Mouse (Mus musculus) midbrain, embryonic 16.5 days (tissue): Measurements from ENCODE around the gene Gabpb2. TPM values are rescaled to one million over a fixed set of nuclear protein-coding genes. Genes with fewer than 3 reads are reported as not detected.
"Not testable (repeated sequence)": the region's sequence is repeated elsewhere in the genome, so short reads cannot be mapped to it uniquely, and the experiment has no call there.

ENCODE experiments used
- ATAC-seq: fragments of 200-750 bp; cut with Nextera tagmentation; 2 replicates; pipeline ENCODE4 v1.8.0; 2017; ENCODE audit warnings: moderate TSS enrichment
- H3K27ac ChIP-seq: fragments of 300-500 bp; sonication (generic); 2 replicates; pipeline ENCODE4 v1.5.1; 2014; ENCODE audit warnings: mild to moderate bottlenecking, low read length, mixed read lengths
- H3K27me3 ChIP-seq: fragments of 300-500 bp; sonication (generic); 2 replicates; pipeline ENCODE4 v1.6.1; 2014; ENCODE audit warnings: low read depth, low read length, mixed read lengths; ENCODE audit not compliant: control insufficient read depth, insufficient read depth
- H3K36me3 ChIP-seq: fragments of 300-500 bp; sonication (generic); 2 replicates; pipeline ENCODE4 v1.6.1; 2014; ENCODE audit warnings: mild to moderate bottlenecking, low read length, moderate library complexity, mixed read lengths; ENCODE audit not compliant: control insufficient read depth, insufficient read depth
- H3K4me1 ChIP-seq: fragments of 300-500 bp; sonication (generic); 2 replicates; pipeline ENCODE4 v1.6.1; 2014; ENCODE audit warnings: mild to moderate bottlenecking, low read length, mixed read lengths; ENCODE audit not compliant: control insufficient read depth, insufficient read depth
- H3K4me2 ChIP-seq: fragments of 300-500 bp; sonication (generic); 2 replicates; pipeline ENCODE4 v1.6.1; 2014; ENCODE audit warnings: mild to moderate bottlenecking, low read length, mixed read lengths
- H3K4me3 ChIP-seq: fragments of 300-500 bp; sonication (generic); 2 replicates; pipeline ENCODE4 v1.5.1; 2014; ENCODE audit warnings: low read depth, mild to moderate bottlenecking, low read length, moderate library complexity, mixed read lengths
- H3K9ac ChIP-seq: fragments of 300-500 bp; sonication (generic); 2 replicates; pipeline ENCODE4 v1.6.1; 2014; ENCODE audit warnings: low read depth, low read length, mixed read lengths
- H3K9me3 ChIP-seq: fragments of 300-500 bp; sonication (generic); replicated peaks from 2 replicates; pipeline ENCODE4 v1.6.1; 2014; ENCODE audit warnings: mild to moderate bottlenecking, low read length, mixed read lengths; ENCODE audit not compliant: control insufficient read depth, poor library complexity, severe bottlenecking
- WGBS: fragments of 180-500 bp; shearing (Covaris S2); extraction: QIAGEN DNeasy Blood & Tissue Kit; methylation state at CpG from one replicate; pipeline ENCODE4 v1.1.7; 2014; 5-methylcytosine and 5-hydroxymethylcytosine counted together
- microRNA-seq: library from miRNA; unstranded; fragments of <30 nt; microRNA quantifications from one replicate; pipeline ENCODE4, GENCODE M21; 2017
- polyA plus RNA-seq: library from polyadenylated mRNA; unstranded; fragments of >200 nt; fragmentation: Nextera tagmentation; extraction: Ambion mirVana; gene quantifications from 2 replicates; pipeline ENCODE4 v1.2.1, GENCODE M21; 2015

The Gabpb2 gene
- polyA plus RNA-seq, 1 experiment from 2014 or later, result 2.4 TPM

DNA sequence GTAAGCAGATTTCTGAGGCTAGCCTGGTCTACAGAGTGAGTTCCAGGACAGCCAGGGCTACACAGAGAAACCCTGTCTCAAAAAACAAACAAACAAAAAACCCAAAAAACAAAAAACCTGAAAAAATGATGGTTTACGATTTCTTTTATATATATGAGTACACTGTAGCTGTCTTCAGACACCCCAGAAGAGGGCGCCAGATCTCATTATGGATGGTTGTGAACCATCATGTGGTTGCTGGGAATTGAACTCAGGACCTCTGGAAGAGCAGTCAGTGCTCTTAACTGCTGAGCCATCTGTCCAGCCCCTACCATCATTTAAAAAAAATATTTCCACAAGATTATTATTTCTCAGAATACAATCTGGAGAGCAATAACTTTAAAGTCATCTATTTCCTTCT, 85.3 kb downstream of the Gabpb2 start:
- not testable (repeated sequence) for H3K4me3 ChIP-seq

More for the DNA sequence above, 85.3 kb downstream of the Gabpb2 start:
- not testable (repeated sequence) for ATAC-seq, H3K9me3 ChIP-seq, H3K27me3 ChIP-seq, H3K36me3 ChIP-seq, H3K9ac ChIP-seq, H3K4me2 ChIP-seq, H3K27ac ChIP-seq
- H3K4me1 ChIP-seq, result peaks cover 20% of the 10 kb centered on the region
- 75% methylated on average over 2 of the region's 2 CpGs for WGBS

Small RNA genes lying within 50 kb of the gene (microRNA-seq; reads per million reads assigned to microRNA genes)
- not detected for gene Mir8099-1

Other genes with a start within 250 kb of the Gabpb2 start
- 21.1 and 22.4 TPM in 2 replicates for gene Pi4kb, start 243.2 kb downstream of the Gabpb2 start, polyA plus RNA-seq
- gene Zfp687, start 202.5 kb downstream of the Gabpb2 start, polyA plus RNA-seq, result 17.6 and 18.7 TPM in 2 replicates
- 253 and 254 TPM in 2 replicates for gene Psmd4, start 175.3 kb downstream of the Gabpb2 start, polyA plus RNA-seq
- gene Pip5k1a, start 111.0 kb downstream of the Gabpb2 start, polyA plus RNA-seq, result 15.0 and 17.0 TPM in 2 replicates
- gene Vps72, start 106.9 kb downstream of the Gabpb2 start, polyA plus RNA-seq, result 170 and 184 TPM in 2 replicates
- 1.1 TPM in 2 replicates for gene Tmod4, start 93.4 kb downstream of the Gabpb2 start, polyA plus RNA-seq
- 79.5 and 79.8 TPM in 2 replicates for gene Scnm1, start 83.9 kb downstream of the Gabpb2 start, polyA plus RNA-seq
- 53.8 and 57.6 TPM in 2 replicates for gene Lysmd1, start 83.8 kb downstream of the Gabpb2 start, polyA plus RNA-seq
- 2.6 and 3.2 TPM in 2 replicates for gene Tnfaip8l2, start 75.6 kb downstream of the Gabpb2 start, polyA plus RNA-seq
- gene Sema6c, start 57.5 kb downstream of the Gabpb2 start, polyA plus RNA-seq, result 18.9 and 20.9 TPM in 2 replicates
- gene Cdc42se1, start 10.8 kb upstream of the Gabpb2 start, polyA plus RNA-seq, result 46.6 and 50.9 TPM in 2 replicates
- gene Mllt11, start 14.3 kb upstream of the Gabpb2 start, polyA plus RNA-seq, result 336 and 438 TPM in 2 replicates
- 0.21 and 0.24 TPM in 2 replicates for gene Gm128, start 23.7 kb upstream of the Gabpb2 start, polyA plus RNA-seq
- 0.30 TPM in 1 of 2 replicates, not detected in the other for gene Bnipl, start 33.3 kb upstream of the Gabpb2 start, polyA plus RNA-seq
- 42.3 and 42.5 TPM in 2 replicates for gene Mindy1, start 63.4 kb upstream of the Gabpb2 start, polyA plus RNA-seq
- 81.4 and 84.3 TPM in 2 replicates for gene Prune1, start 64.2 kb upstream of the Gabpb2 start, polyA plus RNA-seq
- gene Anxa9, start 89.3 kb upstream of the Gabpb2 start, polyA plus RNA-seq, result 0.23 and 0.34 TPM in 2 replicates
- gene Cers2, start 96.9 kb upstream of the Gabpb2 start, polyA plus RNA-seq, result 89.6 and 101 TPM in 2 replicates
- gene Setdb1, start 139.3 kb upstream of the Gabpb2 start, polyA plus RNA-seq, result 42.3 and 43.3 TPM in 2 replicates
- not detected in 2 replicates for gene 4930558C23Rik, start 184.9 kb upstream of the Gabpb2 start, polyA plus RNA-seq
- gene Arnt, start 216.5 kb upstream of the Gabpb2 start, polyA plus RNA-seq, result 18.4 and 18.8 TPM in 2 replicates